Mouse (Mus musculus) forebrain, postnatal 0 days (tissue): ENCODE data around the gene Grm1. TPM values are rescaled to one million over a fixed set of nuclear protein-coding genes. Genes with fewer than 3 reads are reported as not detected.

Experiments used
- ATAC-seq: fragments of 200-750 bp; cut with Nextera tagmentation; 2 replicates; pipeline ENCODE4 v1.8.0; 2017; ENCODE audit warnings: mild to moderate bottlenecking, moderate library complexity
- DNase-seq: peaks from one replicate; pipeline ENCODE4 v3.0.0-alpha.2; 2015
- H3K27ac ChIP-seq: fragments of 300-500 bp; sonication (generic); 2 replicates; pipeline ENCODE4 v1.5.1; 2014; ENCODE audit warnings: low read depth, mild to moderate bottlenecking, antibody characterized with exemption, low read length, moderate library complexity, mixed read lengths
- H3K27me3 ChIP-seq: fragments of 300-500 bp; sonication (generic); 2 replicates; pipeline ENCODE4 v1.6.1; 2014; ENCODE audit warnings: mild to moderate bottlenecking, low read length, mixed read lengths; ENCODE audit not compliant: insufficient read depth
- H3K36me3 ChIP-seq: fragments of 300-500 bp; sonication (generic); 2 replicates; pipeline ENCODE4 v1.6.1; 2014; ENCODE audit warnings: mild to moderate bottlenecking, moderate library complexity; ENCODE audit not compliant: insufficient read depth
- H3K4me1 ChIP-seq: fragments of 300-500 bp; sonication (generic); 2 replicates; pipeline ENCODE4 v1.6.1; 2014; ENCODE audit warnings: antibody characterized with exemption; ENCODE audit not compliant: insufficient read depth
- H3K4me2 ChIP-seq: fragments of 300-500 bp; sonication (generic); 2 replicates; pipeline ENCODE4 v1.6.1; 2014; ENCODE audit warnings: low read depth, mild to moderate bottlenecking, moderate library complexity
- H3K4me3 ChIP-seq: fragments of 300-500 bp; sonication (generic); 2 replicates; pipeline ENCODE4 v1.5.1; 2014; ENCODE audit warnings: low read depth, low read length, mixed read lengths
- H3K9ac ChIP-seq: fragments of 300-500 bp; sonication (generic); 2 replicates; pipeline ENCODE4 v1.6.1; 2014; ENCODE audit warnings: mild to moderate bottlenecking
- H3K9me3 ChIP-seq: fragments of 300-500 bp; sonication (generic); 2 replicates; pipeline ENCODE4 v1.6.1; 2016; ENCODE audit warnings: low read length
- CTCF ChIP-seq: sonication (generic); IDR thresholded peaks from 2 replicates; pipeline ENCODE4 v1.5.1; 2016; ENCODE audit warnings: antibody characterized with exemption, control low read depth, low read depth
- WGBS: fragments of 180-500 bp; shearing (Covaris S2); extraction: QIAGEN DNeasy Blood & Tissue Kit; methylation state at CpG from one replicate; pipeline ENCODE4 v1.1.7; 2014; 5-methylcytosine and 5-hydroxymethylcytosine counted together
- polyA plus RNA-seq: library from polyadenylated mRNA; unstranded; fragments of >200 nt; fragmentation: Nextera tagmentation; extraction: Ambion mirVana; gene quantifications from 2 replicates; pipeline ENCODE4 v1.2.1, GENCODE M21; 2015
- total RNA-seq: library from RNA; depleted of rRNA; stranded (reverse); fragments of >200 nt; gene quantifications from 2 replicates; pipeline ENCODE4 v1.2.3, GENCODE M21; 2014

Grm1 gene
- total and polyA plus RNA-seq, 2 experiments from 2014 or later: 10.7 to 21.1 TPM

- H3K27me3 ChIP-seq: no peaks in the 10 kb centered on the region
- H3K36me3 ChIP-seq: no peaks in the 10 kb centered on the region
- H3K4me3 ChIP-seq: no peak overlapping the region
- no peak overlapping the region for H3K27ac ChIP-seq
- H3K4me2 ChIP-seq: no peak overlapping the region
- ATAC-seq (no peak), DNase-seq (no peak)
- no peak for TF ChIP-seq CTCF
- WGBS: 91% methylated on average over 5 of the region's 5 CpGs
- H3K9ac ChIP-seq: no peak overlapping the region
- no peaks in the 10 kb centered on the region for H3K9me3 ChIP-seq
- no peaks in the 10 kb centered on the region for H3K4me1 ChIP-seq
Observed at GRCm38 (mm10) chr10:10733092-10733491, 349.1 kb downstream of the Grm1 start.

- H3K9ac ChIP-seq: no peak overlapping the region
- no peak overlapping the region for H3K27ac ChIP-seq
- no peak overlapping the region for H3K4me3 ChIP-seq
- no peaks in the 10 kb centered on the region for H3K36me3 ChIP-seq
- no peaks in the 10 kb centered on the region for H3K9me3 ChIP-seq
- no peaks in the 10 kb centered on the region for H3K4me1 ChIP-seq
- no peak for TF ChIP-seq CTCF
- DNase-seq: no peak
- WGBS: 87% methylated on average over 3 of the region's 3 CpGs
- ATAC-seq: no peak
- H3K27me3 ChIP-seq: no peaks in the 10 kb centered on the region
- no peak overlapping the region for H3K4me2 ChIP-seq
Observed at GRCm38 (mm10) chr10:10726501-10726900, 355.7 kb downstream of the Grm1 start.

- no peaks in the 10 kb centered on the region for H3K27me3 ChIP-seq
- no peaks in the 10 kb centered on the region for H3K4me1 ChIP-seq
- H3K36me3 ChIP-seq: no peaks in the 10 kb centered on the region
- H3K4me3 ChIP-seq: no peak overlapping the region
- DNase-seq (no peak), ATAC-seq (peak; percentile 56)
- H3K9me3 ChIP-seq: no peaks in the 10 kb centered on the region
- no peak overlapping the region for H3K4me2 ChIP-seq
- no peak overlapping the region for H3K27ac ChIP-seq
- WGBS: 51% methylated on average over 2 of the region's 2 CpGs
- no peak for TF ChIP-seq CTCF
- no peak overlapping the region for H3K9ac ChIP-seq
Observed at GRCm38 (mm10) chr10:10710837-10711236, 371.3 kb downstream of the Grm1 start.

- Histone ChIP-seq H3K4me1 (no peaks in the 10 kb centered on the region), H3K4me2 (no peak overlapping the region), H3K9ac (no peak overlapping the region), H3K4me3 (no peak overlapping the region), H3K36me3 (no peaks in the 10 kb centered on the region), H3K27ac (no peak overlapping the region), H3K9me3 (no peaks in the 10 kb centered on the region), H3K27me3 (no peaks in the 10 kb centered on the region)
- DNase-seq (no peak), ATAC-seq (no peak)
- WGBS: 95% methylated on average over 2 of the region's 2 CpGs
- no peak for TF ChIP-seq CTCF
Observed at GRCm38 (mm10) chr10:10710359-10710758, 371.8 kb downstream of the Grm1 start.

- H3K4me3 ChIP-seq: no peak overlapping the region
- no peak for ATAC-seq
- WGBS: 96% methylated on average over 1 of the region's 1 CpGs
Observed at GRCm38 (mm10) chr10:10708031-10708430, 374.1 kb downstream of the Grm1 start.

GRCm38 (mm10) chr10:10701326-10701725 lies 380.8 kb downstream of the Grm1 start:
- ATAC-seq: peak; percentile 80
- Histone ChIP-seq H3K27ac (no peak overlapping the region), H3K4me2 (no peak overlapping the region), H3K4me1 (no peaks in the 10 kb centered on the region), H3K9ac (no peak overlapping the region), H3K36me3 (no peaks in the 10 kb centered on the region), H3K9me3 (no peaks in the 10 kb centered on the region), H3K4me3 (no peak overlapping the region), H3K27me3 (no peaks in the 10 kb centered on the region)
- DNase-seq: peak; percentile 55
- WGBS: 66% methylated on average over 1 of the region's 1 CpGs
- no peak for TF ChIP-seq CTCF

More at GRCm38 (mm10) chr10:10708031-10708430, 374.1 kb downstream of the Grm1 start:
- no peak for DNase-seq
- no peak overlapping the region for H3K4me2 ChIP-seq
- no peaks in the 10 kb centered on the region for H3K27me3 ChIP-seq
- H3K27ac ChIP-seq: no peak overlapping the region
- no peak overlapping the region for H3K9ac ChIP-seq
- no peaks in the 10 kb centered on the region for H3K4me1 ChIP-seq
- H3K9me3 ChIP-seq: no peaks in the 10 kb centered on the region
- TF ChIP-seq CTCF: no peak
- H3K36me3 ChIP-seq: no peaks in the 10 kb centered on the region

GRCm38 (mm10) chr10:10700903-10701302 lies 381.3 kb downstream of the Grm1 start:
- Histone ChIP-seq H3K4me3 (no peak overlapping the region), H3K9ac (no peak overlapping the region), H3K36me3 (no peaks in the 10 kb centered on the region), H3K9me3 (no peaks in the 10 kb centered on the region), H3K27me3 (no peaks in the 10 kb centered on the region), H3K4me1 (no peaks in the 10 kb centered on the region), H3K27ac (no peak overlapping the region), H3K4me2 (no peak overlapping the region)
- DNase-seq (no peak), ATAC-seq (peak; percentile 23; the same call in 1 of the 2 replicates)
- 45% methylated on average over 1 of the region's 1 CpGs for WGBS
- TF ChIP-seq CTCF: no peak

- Histone ChIP-seq H3K36me3 (no peaks in the 10 kb centered on the region), H3K9ac (no peak overlapping the region), H3K27me3 (no peaks in the 10 kb centered on the region), H3K4me2 (no peak overlapping the region), H3K4me3 (no peak overlapping the region), H3K9me3 (no peaks in the 10 kb centered on the region), H3K4me1 (no peaks in the 10 kb centered on the region), H3K27ac (no peak overlapping the region)
- DNase-seq: no peak
- WGBS: 78% methylated on average over 6 of the region's 6 CpGs
- TF ChIP-seq CTCF: no peak
- no peak for ATAC-seq
Observed at GRCm38 (mm10) chr10:10697497-10697896, 384.7 kb downstream of the Grm1 start.
